16 mouse cellular contexts compared by ENCODE assay signal in the genomic region with DNA sequence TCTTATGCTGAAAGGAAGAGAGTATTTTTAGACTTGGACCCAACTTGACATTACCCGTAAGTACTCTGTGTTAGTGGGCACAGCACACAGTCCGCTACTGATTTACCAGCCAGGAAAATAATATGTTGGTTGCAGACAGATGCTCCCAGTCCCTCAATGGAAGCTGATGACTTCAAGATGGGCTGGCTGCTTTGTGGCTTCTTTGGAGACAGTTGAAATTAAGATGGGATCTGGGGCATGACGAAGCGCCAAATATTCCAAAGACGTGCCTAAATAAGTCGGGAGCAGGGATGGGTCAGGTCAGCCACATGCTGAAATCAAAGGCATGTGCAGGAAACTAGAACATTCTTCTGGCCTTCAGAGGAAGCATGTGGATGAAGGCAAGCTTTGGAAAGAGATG.
"Had no signal": no experiment of that assay in that cellular context is flagged by ENCODE, and none has a peak within 500 bp of the region (broad histone marks: within the 10 kb centered on the region; RNA-seq: fewer than 3 reads in every experiment).

No protein-coding gene starts in this region.

- H3K36me3 ChIP-seq: liver, embryonic 13.5 days; lung, embryonic 15.5 days; midbrain, embryonic 12.5 days; neural tube, embryonic 13.5 days had no signal

- DNase-seq: kidney, adult 9 months; kidney, postnatal 36 days; left cerebral cortex, postnatal 4 days; liver; liver, embryonic 13.5 days; liver, postnatal 0 days; lung, postnatal 14 days; retina, postnatal 1 day; thymus, postnatal 4 days had no signal

- H3K4me2 ChIP-seq: liver, embryonic 13.5 days; lung, embryonic 15.5 days; midbrain, embryonic 12.5 days; neural tube, embryonic 13.5 days had no signal

- H3K27ac ChIP-seq: kidney, postnatal 0 days; liver, embryonic 13.5 days; lung, embryonic 15.5 days; macrophage; midbrain, embryonic 12.5 days; neural tube, embryonic 13.5 days had no signal

- H3K4me1 ChIP-seq: liver, embryonic 13.5 days; lung, embryonic 15.5 days; megakaryocyte, embryonic 14.5 days; midbrain, embryonic 12.5 days; neural tube, embryonic 13.5 days had no signal

- H3K9me3 ChIP-seq: liver, embryonic 13.5 days; lung, embryonic 15.5 days; midbrain, embryonic 12.5 days; neural tube, embryonic 13.5 days had no signal

- H3K9ac ChIP-seq: liver, embryonic 13.5 days; liver, postnatal 0 days; lung, embryonic 15.5 days; midbrain, embryonic 12.5 days; neural tube, embryonic 13.5 days had no signal

- H3K4me3 ChIP-seq: liver, embryonic 13.5 days; lung, embryonic 15.5 days; megakaryocyte, embryonic 14.5 days; midbrain, embryonic 12.5 days; neural tube, embryonic 13.5 days had no signal

- H3K27me3 ChIP-seq: liver, embryonic 13.5 days; lung, embryonic 15.5 days; megakaryocyte, embryonic 14.5 days; midbrain, embryonic 12.5 days; neural tube, embryonic 13.5 days had no signal

- ATAC-seq: liver, postnatal 0 days; midbrain, embryonic 16.5 days had no signal
